Mouse (Mus musculus) cortical plate, adult 2 months (tissue): Measurements from ENCODE around the gene Homer1. TPM values are rescaled to one million over a fixed set of nuclear protein-coding genes. Genes with fewer than 3 reads are reported as not detected.

ENCODE experiments used
- H3K27ac ChIP-seq: fragments of 200-500 bp; 2 replicates; pipeline ENCODE4 v1.5.1; 2012; ENCODE audit warnings: low read length, control low read depth, inconsistent platforms; ENCODE audit not compliant: insufficient read depth
- H3K4me1 ChIP-seq: fragments of 200-500 bp; 2 replicates; pipeline ENCODE4 v1.6.1; 2011; ENCODE audit warnings: low read length; ENCODE audit not compliant: control insufficient read depth, insufficient read depth
- H3K4me3 ChIP-seq: fragments of 200-500 bp; 2 replicates; pipeline ENCODE4 v1.5.1; 2011; ENCODE audit warnings: mild to moderate bottlenecking, low read length, control low read depth; ENCODE audit not compliant: insufficient read depth
- CTCF ChIP-seq: fragments of 200-500 bp; IDR thresholded peaks from 2 replicates; pipeline ENCODE4 v1.5.1; 2011; ENCODE audit warnings: mild to moderate bottlenecking, control low read depth, low read length; ENCODE audit not compliant: insufficient read depth; ENCODE audit errors: extremely low read depth
- POLR2A ChIP-seq: fragments of 200-500 bp; IDR thresholded peaks from 2 replicates; pipeline ENCODE4 v1.6.1; 2011; ENCODE audit warnings: mild to moderate bottlenecking, low read length, control low read depth; ENCODE audit not compliant: insufficient read depth; ENCODE audit errors: extremely low read depth
- polyA plus RNA-seq: library from polyadenylated mRNA; depleted of rRNA; stranded (reverse); fragments of >200 nt; gene quantifications from 2 replicates; pipeline ENCODE4 v1.2.3, GENCODE M21; 2012

Gene Homer1
- polyA plus RNA-seq, 1 experiment, result 82.5 TPM

DNA sequence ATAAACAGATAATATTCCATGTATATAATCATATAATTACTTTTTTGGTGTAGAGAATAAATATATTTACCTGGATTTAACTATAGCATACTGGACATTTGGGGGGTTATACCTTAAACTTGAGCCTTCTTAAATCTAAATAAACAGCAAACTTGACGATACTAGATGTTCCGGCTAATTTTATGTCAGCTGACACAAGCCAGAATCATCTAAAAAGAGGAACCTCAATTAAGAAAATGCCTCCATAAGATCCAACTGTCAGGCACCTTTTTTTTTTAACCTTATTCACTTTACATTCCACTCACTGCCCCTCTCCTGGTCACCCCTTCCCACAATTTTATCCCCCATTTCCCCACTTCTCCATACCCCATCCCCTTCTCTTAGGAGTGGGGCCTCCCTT lies 84.2 kb downstream of the Homer1 start:
- TF ChIP-seq CTCF (no peak), POLR2A (no peak)

GRCm38 (mm10) chr13:93384481-93384880 lies 85.0 kb downstream of the Homer1 start:
- no peaks in the 10 kb centered on the region; the same call in none of the 2 replicates for H3K4me1 ChIP-seq
- H3K4me3 ChIP-seq, result no peak overlapping the region
- TF ChIP-seq POLR2A (no peak), CTCF (no peak)
- no peak overlapping the region for H3K27ac ChIP-seq

More for the DNA sequence above, 84.2 kb downstream of the Homer1 start:
- H3K27ac ChIP-seq, result no peak overlapping the region
- H3K4me1 ChIP-seq, result no peaks in the 10 kb centered on the region; the same call in none of the 2 replicates
- no peak overlapping the region for H3K4me3 ChIP-seq

DNA sequence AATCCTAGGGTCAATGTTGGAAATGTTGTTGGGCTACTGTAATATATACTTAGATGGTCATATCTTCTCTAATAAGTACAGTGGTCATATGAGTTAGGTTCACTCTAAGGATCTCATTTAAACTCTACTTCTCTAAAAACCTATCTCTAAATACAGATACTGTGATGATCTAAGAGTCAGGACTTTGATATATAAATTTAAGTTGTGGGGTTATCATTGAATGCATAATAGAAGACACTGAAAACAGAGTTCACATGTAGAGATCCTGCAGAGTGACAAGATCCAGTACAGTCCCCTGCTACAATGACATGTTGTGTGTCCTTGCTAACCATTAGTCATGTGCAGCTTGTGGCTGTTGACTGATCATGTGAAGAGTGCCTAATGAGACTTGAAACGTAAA lies 85.7 kb downstream of the Homer1 start:
- H3K27ac ChIP-seq, result no peak overlapping the region
- H3K4me1 ChIP-seq, result no peaks in the 10 kb centered on the region; the same call in none of the 2 replicates
- H3K4me3 ChIP-seq, result no peak overlapping the region
- TF ChIP-seq CTCF (no peak), POLR2A (no peak)

DNA sequence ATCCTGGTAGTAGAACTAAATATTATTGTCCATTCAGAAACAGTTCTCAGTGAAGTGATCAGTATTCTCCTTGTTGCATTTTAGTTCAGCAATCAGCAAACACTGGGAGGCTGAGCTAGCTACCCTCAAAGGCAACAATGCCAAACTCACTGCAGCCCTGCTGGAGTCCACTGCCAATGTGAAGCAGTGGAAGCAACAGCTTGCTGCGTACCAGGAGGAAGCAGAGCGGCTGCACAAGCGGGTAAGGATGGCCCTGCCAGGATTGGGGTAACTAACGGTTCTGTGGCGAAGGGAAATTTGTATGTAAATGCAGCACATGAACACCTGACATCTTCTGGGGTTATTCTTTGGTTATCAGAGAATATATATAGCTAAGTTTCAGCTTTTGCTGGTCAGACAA lies 88.0 kb downstream of the Homer1 start:
- H3K27ac ChIP-seq, result no peak overlapping the region
- TF ChIP-seq POLR2A (no peak), CTCF (no peak)

DNA sequence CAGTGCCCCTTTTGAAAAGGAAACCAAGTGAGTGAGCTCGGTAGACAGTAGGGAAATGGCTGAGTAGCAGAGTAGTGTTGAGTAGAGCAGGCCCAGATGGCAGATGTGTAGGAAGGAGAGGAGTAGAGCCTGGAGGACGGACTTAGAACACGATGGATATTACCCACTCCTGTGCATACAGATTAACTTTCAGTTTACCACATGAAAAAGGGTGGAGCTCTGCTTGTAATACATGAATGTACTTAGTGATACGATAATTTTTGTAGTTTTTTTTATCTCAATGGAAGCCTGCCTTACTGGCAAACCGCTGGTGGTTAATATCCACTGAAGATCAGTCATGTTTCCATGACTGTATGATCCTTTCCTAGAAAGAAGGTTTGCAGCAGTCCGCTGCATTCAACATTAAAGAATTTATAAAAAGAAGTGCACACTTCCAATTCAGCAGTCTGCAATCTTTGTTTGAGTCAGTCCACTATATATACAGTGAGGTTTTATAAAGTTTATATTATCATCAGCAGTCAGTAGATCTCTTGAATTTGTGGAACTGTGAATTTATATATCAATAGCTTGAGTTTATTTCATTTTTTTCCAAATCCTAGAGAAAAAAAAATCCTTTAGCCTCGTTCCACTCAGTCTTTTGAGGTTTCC lies 89.3 kb downstream of the Homer1 start:
- no peaks in the 10 kb centered on the region; the same call in none of the 2 replicates for H3K4me1 ChIP-seq
- no peak overlapping the region for H3K27ac ChIP-seq
- no peak overlapping the region for H3K4me3 ChIP-seq
- TF ChIP-seq POLR2A (no peak), CTCF (no peak)

More for the DNA sequence above, 88.0 kb downstream of the Homer1 start:
- H3K4me1 ChIP-seq, result no peaks in the 10 kb centered on the region; the same call in none of the 2 replicates
- H3K4me3 ChIP-seq, result no peak overlapping the region

DNA sequence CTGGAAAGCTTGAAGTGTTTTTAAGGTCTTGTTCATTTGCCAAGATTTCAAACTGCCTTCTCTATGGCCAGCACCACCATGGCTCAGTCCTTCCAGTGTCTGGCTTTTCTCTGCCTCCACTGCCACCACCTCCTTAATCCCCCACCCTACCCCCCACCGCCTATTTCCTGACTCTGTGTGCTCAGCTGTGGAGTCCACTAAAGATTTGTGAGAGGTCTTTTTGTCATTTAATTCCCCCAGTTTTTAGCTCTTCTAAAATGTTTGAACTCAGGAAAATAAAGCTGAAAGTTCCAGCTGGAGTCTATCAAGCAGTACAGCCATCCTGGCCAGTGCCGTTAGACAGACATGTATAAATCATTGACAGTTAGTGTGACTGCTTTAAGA lies 89.8 kb downstream of the Homer1 start:
- TF ChIP-seq CTCF (no peak), POLR2A (no peak)
- no peaks in the 10 kb centered on the region; the same call in none of the 2 replicates for H3K4me1 ChIP-seq

GRCm38 (mm10) chr13:93399710-93400216 lies 100.3 kb downstream of the Homer1 start:
- peaks cover 5% of the 10 kb centered on the region for H3K4me1 ChIP-seq
- TF ChIP-seq CTCF, result no peak
- TF ChIP-seq POLR2A, result no peak
- peak overlapping the region; percentile 70 for H3K27ac ChIP-seq
- H3K4me3 ChIP-seq, result no peak overlapping the region

More for the DNA sequence above, 89.8 kb downstream of the Homer1 start:
- H3K27ac ChIP-seq, result no peak overlapping the region
- H3K4me3 ChIP-seq, result no peak overlapping the region

GRCm38 (mm10) chr13:93401947-93402346 lies 102.5 kb downstream of the Homer1 start:
- Histone ChIP-seq H3K4me1 (peaks cover 5% of the 10 kb centered on the region), H3K27ac (no peak overlapping the region), H3K4me3 (no peak overlapping the region)
- TF ChIP-seq CTCF (no peak), POLR2A (no peak)

DNA sequence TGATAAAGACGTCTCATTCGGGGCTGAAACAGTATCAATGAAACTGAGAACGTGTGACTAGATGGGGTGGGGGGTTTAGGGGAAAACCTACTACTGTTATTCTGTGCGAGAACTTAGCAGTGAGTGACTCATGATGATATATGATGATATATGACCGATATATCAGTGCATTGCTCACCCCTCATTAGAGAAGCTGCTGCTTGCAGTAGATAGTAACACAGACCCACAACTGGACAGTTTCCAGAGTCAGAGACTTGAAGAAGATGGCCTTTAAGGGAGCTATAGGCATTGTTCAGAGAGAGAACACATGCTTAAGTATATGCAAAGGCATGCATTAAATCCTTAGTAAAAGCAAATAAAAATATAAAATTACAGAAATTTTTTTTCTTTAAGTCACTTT lies 107.4 kb downstream of the Homer1 start:
- Histone ChIP-seq H3K4me1 (no peaks in the 10 kb centered on the region), H3K27ac (no peak overlapping the region), H3K4me3 (no peak overlapping the region)
- TF ChIP-seq CTCF, result no peak
- no peak for TF ChIP-seq POLR2A

GRCm38 (mm10) chr13:93410343-93410742 lies 110.9 kb downstream of the Homer1 start:
- TF ChIP-seq POLR2A, result no peak
- no peak for TF ChIP-seq CTCF
- Histone ChIP-seq H3K4me1 (no peaks in the 10 kb centered on the region), H3K27ac (no peak overlapping the region), H3K4me3 (no peak overlapping the region)
